Mouse (Mus musculus) kidney, adult 2 months (tissue): Measurements from ENCODE around the gene Arhgap44.

Experiments used
- CTCF ChIP-seq: fragments of 200-500 bp; conservative IDR thresholded peaks from 2 replicates; pipeline ENCODE4 v1.5.1; 2011; ENCODE audit warnings: low read depth, mild to moderate bottlenecking, control low read depth, low read length, moderate library complexity, mixed read lengths; ENCODE audit not compliant: insufficient read depth, insufficient read length
- POLR2A ChIP-seq: fragments of 200-500 bp; IDR thresholded peaks from one replicate; pipeline ENCODE4 v1.6.1; 2011; ENCODE audit warnings: low read depth, low read length, control low read depth

GRCm38 (mm10) chr11:65111651-65112050 lies 51.1 kb downstream of the Arhgap44 start:
- TF ChIP-seq CTCF (no peak), POLR2A (no peak)
